Mouse (Mus musculus) bone marrow, adult 2 months (tissue): ENCODE results near the gene Slc7a12. TPM values are rescaled to one million over a fixed set of nuclear protein-coding genes. Genes with fewer than 3 reads are reported as not detected.

Experiments
- H3K27ac ChIP-seq: fragments of 200-500 bp; 2 replicates; pipeline ENCODE4 v1.5.1; 2012; ENCODE audit warnings: low read depth, mild to moderate bottlenecking, control low read depth, inconsistent platforms, low read length; ENCODE audit not compliant: control insufficient read depth, poor library complexity, insufficient read depth
- H3K4me1 ChIP-seq: fragments of 200-500 bp; 2 replicates; pipeline ENCODE4 v1.6.1; 2011; ENCODE audit warnings: low read length; ENCODE audit not compliant: control insufficient read depth, insufficient read depth
- H3K4me3 ChIP-seq: fragments of 200-500 bp; replicated peaks from 2 replicates; pipeline ENCODE3; 2011; ENCODE audit warnings: mild to moderate bottlenecking, low read depth, low read length, control low read depth; ENCODE audit not compliant: control insufficient read depth
- CTCF ChIP-seq: fragments of 200-500 bp; IDR thresholded peaks from 2 replicates; pipeline ENCODE4 v1.5.1; 2011; ENCODE audit warnings: low read length, control low read depth; ENCODE audit not compliant: control insufficient read depth, insufficient read depth
- POLR2A ChIP-seq: fragments of 200-500 bp; IDR thresholded peaks from 2 replicates; pipeline ENCODE4 v1.6.1; 2011; ENCODE audit warnings: low read depth, mild to moderate bottlenecking, control low read depth, low read length, borderline replicate concordance; ENCODE audit not compliant: control insufficient read depth
- WGBS: fragments of 180-500 bp; shearing (Covaris S2); methylation state at CpG from one replicate; pipeline ENCODE4 v1.1.7; 2018; 5-methylcytosine and 5-hydroxymethylcytosine counted together
- polyA plus RNA-seq: library from polyadenylated mRNA; stranded (reverse); fragments of >200 nt; gene quantifications from 2 replicates; pipeline ENCODE4 v1.2.4, GENCODE M21; 2011; ENCODE audit warnings: low replicate concordance; ENCODE audit not compliant: missing spikeins, insufficient read depth, insufficient read length

The Slc7a12 gene
- polyA plus RNA-seq: not detected in 2 replicates

DNA sequence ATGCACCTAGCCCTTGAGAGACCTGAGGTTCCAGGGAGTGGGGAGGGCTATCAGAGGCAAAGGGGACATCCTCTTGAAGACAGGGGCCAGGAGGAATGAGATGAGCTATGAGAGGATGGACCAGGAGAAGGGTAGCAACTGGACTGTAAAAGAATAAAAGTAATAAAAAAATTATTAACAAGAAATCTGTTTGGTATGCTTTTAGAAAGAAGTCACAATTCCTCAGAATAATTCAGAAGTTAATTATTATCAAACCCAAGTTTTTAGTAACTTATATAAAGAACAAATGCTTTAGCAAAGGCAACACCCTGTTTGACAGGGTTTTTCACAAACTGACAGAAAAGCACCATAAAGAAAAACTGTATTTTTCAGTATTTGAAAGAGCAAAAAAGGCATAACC is at the start of gene Slc7a12:
Slc7a12 (plus strand) TSS at position 301 of the 400 bp plus-strand sequence.
- TF ChIP-seq CTCF (no peak), POLR2A (no peak)
- no peak within 1 kb of the TSS for H3K4me3 ChIP-seq
- no peak within 1 kb of the TSS for H3K27ac ChIP-seq

DNA sequence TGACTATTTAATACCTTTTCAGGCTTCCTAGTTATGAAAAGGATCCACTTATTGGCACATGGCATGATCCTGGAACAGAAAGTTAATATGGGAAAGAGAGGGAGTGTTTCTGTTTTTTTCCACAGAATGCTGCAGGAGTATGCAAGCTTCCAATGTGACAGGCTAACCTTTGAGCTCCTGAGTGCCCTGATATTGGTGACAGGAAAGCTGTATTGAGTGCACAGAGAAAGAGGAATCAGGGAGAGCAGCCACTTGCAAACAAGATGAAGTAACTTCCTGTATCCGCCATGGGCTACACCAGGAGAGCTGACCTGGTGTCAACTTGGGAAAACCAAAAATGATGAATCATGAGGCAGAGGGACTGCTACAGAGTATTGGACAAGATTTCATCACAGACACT is 48.1 kb upstream of the Slc7a12 start:
- no peak overlapping the region for H3K27ac ChIP-seq
- no peak for TF ChIP-seq POLR2A
- no peak for TF ChIP-seq CTCF
- no peaks in the 10 kb centered on the region for H3K4me1 ChIP-seq
- no peak overlapping the region for H3K4me3 ChIP-seq
- 57% methylated on average over 1 of the region's 1 CpGs for WGBS

More for the DNA sequence above, at the start of gene Slc7a12:
- no peaks in the 10 kb centered on the region for H3K4me1 ChIP-seq

DNA sequence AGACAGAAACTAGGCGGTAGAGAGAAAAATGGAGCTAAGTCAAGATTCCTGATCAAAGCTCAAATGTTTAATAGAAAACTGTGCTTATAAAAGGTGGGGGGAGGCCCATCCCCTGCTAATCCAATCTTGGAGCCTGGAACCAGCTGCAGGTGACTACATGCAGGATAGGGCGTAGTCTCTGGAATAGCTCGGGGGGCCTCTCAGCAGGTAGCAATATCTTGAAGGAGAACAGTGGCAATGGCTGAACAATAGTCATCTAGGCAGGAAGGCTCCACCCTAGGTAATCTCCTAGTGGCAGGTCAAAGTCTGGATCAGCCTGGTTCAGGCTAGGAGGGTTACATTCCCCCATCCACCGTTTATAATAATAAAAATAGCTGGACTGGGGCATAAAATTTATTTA is 34.5 kb upstream of the Slc7a12 start:
- Histone ChIP-seq H3K27ac (no peak overlapping the region), H3K4me3 (no peak overlapping the region), H3K4me1 (no peaks in the 10 kb centered on the region)
- no peak for TF ChIP-seq CTCF
- TF ChIP-seq POLR2A: no peak
- 86% methylated on average over 4 of the region's 4 CpGs for WGBS

DNA sequence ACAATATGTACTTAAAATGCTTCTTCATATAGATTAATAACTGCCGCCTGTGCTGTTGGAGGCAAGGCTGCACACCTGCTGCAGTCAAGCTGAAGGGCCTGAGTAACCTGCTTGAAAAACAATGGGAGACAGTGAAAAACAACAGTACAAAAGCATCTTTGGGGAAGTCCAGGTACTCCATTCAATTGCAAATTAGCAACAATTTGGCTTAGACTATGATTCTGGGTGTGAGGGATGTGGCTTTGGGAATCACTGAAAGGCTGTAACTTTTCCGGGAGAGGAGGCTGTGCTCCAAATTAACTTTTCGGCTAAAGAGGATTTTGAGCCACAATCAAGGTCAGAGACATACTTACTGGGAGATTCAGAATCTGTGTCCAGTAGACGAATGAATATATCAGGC is 33.8 kb upstream of the Slc7a12 start:
- no peaks in the 10 kb centered on the region for H3K4me1 ChIP-seq
- TF ChIP-seq POLR2A (no peak), CTCF (no peak)
- no peak overlapping the region for H3K4me3 ChIP-seq
- 90% methylated on average over 4 of the region's 4 CpGs for WGBS
- no peak overlapping the region for H3K27ac ChIP-seq

Other genes with a start within 250 kb of the Slc7a12 start
- gene 1810022K09Rik, start 130.6 kb downstream of the Slc7a12 start, polyA plus RNA-seq: 109 and 240 TPM in 2 replicates
- gene Car13, start 161.0 kb downstream of the Slc7a12 start, polyA plus RNA-seq: 2.1 and 3.7 TPM in 2 replicates